Mouse (Mus musculus): Measurements from ENCODE around the gene Nadk. TPM values are rescaled to one million over a fixed set of nuclear protein-coding genes. Genes with fewer than 3 reads are reported as not detected.
A peak's percentile ranks its signal among the peaks of the same experiment; 100 is the strongest.
"Not testable (repeated sequence)": the region's sequence is repeated elsewhere in the genome, so short reads cannot be mapped to it uniquely, and the experiment has no call there.

Gene Nadk
- total RNA-seq, 2 experiments from 2014 or later = 71.3 to 78.5 TPM

DNA sequence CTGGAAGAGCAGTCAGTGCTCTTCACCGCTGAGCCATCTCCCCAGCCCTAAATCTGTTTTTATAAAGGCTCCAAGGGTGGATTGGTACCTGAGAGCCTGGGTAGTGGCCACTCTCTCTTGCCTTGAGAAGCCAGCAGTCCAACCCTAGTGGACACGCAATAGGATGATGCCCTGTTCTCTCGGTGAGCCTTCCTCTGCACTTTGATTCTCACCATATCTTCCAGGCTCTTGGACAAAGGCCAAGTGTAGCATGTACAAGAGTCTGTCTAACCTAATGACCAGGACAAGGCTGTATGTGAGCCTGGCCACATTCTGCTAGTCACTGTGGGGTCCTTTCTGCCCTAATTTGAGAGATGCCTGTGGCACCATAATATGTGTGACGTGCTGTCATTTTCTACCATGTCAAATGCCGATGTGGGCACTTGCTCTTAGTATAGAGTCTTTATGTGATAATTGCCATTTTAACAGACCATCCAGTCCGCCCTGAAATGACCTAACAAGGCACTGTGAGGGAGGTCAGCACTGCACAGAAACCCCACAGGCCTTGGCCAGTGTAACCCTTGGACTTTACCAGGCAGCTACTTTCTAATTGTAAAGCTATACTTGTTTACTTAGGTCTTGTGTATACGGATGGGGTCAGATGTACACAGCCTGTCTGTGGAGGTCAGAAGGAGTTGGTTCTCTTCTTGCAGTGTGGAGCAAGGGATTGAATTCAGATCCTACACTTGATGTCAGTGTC is 6.6 kb downstream of the Nadk start:
- no peak for ATAC-seq (replicated peaks; ENCODE audit: poor library complexity)

DNA sequence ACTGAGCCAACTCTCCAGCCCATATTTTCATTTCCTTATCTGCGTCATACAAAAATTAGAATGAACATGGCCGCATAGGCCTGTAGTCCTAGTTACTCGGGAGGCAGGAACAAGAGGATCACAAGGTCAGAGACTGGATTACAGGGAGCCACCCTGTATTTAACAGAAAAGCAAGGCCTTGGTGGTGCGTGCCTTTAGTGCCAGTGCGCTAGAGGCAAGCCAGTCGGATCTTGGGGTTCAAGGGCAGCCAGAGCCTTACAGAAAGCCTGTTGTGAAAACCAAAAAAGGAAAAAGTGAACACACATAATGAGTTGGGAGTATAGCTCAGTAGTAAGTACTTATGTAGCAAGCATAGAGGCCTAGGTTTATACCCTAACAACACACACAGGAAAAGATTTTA is 7.6 kb downstream of the Nadk start:
- no peak for ATAC-seq (replicated peaks; ENCODE audit: poor library complexity)

DNA sequence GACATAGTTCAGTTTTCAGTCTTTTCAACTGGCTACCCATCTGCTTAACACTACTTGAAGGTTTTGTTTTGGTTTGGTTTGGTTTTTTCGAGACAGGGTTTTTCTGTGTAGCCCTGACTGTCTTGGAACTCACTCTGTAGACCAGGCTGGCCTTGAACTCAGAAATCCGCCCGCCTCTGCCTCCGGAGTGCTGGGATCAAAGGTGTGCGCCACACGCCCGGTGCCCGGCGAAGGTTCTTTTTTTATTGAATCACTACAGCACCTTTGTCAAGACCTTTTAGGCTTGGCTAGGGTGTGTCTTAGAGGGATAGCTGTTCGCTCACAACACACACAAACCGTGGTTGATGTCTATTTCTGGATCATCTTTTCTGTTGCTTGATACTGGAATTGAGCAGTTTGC is 8.1 kb downstream of the Nadk start:
- ATAC-seq (replicated peaks; ENCODE audit: poor library complexity) = not testable (repeated sequence)

DNA sequence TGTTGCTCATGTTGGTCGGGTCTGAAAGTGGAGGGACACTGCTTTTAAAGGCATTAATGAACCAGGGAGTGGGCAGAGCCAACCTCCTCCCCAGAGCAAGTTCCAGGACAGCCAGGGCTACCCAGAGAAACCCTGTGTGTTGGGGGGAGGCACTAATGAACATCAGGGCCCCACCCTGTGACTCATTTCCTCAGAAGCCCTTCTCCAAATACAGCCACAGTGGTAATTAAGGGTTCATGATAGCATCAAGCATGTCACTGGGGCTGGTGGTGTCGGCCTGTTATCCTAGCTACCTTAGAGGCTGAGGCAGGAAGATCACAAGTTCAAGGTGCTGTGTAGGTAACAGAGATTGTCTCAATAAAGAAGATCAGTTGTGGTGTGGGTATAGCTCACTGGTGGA is 9.3 kb downstream of the Nadk start:
- 0 out of 2 replicates have a peak, but pooled peaks have one; percentile 29 for ATAC-seq (replicated peaks; ENCODE audit: poor library complexity)

DNA sequence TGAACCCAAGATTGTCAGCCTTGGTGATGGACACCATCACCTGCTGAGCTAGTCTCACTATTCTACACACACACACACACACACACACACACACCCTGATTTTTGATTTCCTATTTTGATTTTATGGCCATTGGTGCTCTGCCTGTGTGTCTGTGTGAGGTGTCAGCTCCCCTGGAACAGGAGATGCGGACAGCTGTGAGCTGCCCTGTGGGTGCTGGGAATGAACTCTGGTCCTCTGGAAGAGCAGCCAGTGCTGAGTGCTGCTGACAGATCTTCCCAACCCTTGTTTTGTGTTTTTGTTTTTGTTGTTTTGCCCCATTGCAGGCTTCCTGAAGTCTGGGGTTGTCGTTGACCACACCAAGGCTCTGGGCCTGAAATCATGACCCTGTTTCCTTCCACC is 11.0 kb downstream of the Nadk start:
- ATAC-seq (replicated peaks; ENCODE audit: poor library complexity) = no peak

DNA sequence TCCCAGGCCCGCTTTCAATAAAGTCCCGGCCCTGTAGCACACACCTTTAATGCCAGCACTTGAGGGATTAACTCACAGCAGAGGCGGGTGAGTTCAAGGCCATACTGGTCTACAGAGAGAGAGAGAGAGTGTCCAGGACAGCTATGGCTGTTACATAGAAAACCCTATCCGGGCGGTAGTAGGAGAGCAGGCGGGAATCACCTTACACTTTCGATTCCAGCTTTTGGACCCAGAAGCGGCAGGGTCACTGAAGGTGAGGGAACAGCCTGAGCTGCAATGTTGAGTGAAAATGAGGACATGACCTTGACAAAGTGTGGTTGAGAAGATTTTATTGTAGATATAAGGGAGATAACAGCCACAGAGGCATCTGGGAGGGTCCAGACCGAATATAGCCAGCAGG is 11.7 kb downstream of the Nadk start:
- no peak for ATAC-seq (replicated peaks; ENCODE audit: poor library complexity)

DNA sequence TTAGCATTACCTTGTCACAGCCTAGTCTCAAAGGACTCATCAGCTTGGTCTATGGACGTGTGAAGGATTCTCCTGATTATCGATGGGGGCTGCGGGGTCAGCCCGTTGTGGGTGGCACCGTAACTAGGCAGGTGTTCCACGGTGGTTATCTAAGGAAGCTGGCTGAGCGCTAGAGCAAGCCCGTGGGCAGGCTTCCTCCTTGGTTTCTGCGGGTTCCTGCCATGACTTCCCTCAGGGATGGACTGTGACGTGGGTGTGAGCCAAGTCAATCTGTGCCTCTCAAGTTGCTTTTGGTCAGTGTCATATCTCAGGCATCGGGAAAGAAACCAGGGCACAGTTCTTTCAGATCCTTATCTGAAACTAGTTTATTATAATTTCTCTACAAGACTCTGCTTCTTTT is 12.8 kb downstream of the Nadk start:
- peak; percentile 82 for ATAC-seq (replicated peaks; ENCODE audit: poor library complexity)

DNA sequence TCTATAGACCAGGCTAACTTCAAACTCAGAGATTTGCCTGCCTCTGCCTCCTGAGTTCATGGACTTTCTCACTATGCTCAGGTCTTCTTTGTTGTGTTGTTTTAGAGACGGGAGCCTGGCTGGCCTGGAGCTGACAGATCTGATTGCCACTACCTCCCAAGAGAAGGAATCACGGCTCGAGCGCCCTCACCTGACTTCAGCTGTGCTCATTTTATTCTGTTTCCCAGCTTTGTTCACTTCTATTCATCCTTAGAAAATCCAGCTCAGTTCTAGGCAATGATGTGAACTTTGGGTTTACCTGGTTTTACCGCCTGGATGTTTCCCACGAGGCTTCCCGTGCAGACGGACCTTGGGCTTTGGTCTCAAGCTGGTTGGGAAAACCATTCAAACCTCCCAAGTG is 13.3 kb downstream of the Nadk start:
- no peak for ATAC-seq (replicated peaks; ENCODE audit: poor library complexity)

DNA sequence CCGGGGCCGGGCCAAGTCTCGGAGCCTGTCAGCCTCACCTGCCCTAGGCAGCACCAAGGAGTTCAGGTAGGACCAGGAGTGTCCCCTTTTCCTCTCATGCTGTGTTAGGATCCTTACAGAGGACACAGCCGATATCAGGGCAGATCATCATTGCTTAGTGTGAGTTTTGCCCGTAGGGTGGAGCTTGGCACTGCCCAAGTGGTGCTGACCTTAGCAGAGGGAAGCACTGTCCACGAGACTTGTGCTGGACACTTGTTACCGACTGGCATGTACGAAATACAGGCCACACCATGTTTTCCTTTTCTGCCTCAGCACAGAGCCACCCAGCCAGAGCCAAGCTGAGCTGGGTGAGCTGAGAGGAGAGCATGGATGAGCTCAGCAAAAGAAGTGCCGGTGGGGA is 15.0 kb downstream of the Nadk start:
- no peak for ATAC-seq (replicated peaks; ENCODE audit: poor library complexity)

DNA sequence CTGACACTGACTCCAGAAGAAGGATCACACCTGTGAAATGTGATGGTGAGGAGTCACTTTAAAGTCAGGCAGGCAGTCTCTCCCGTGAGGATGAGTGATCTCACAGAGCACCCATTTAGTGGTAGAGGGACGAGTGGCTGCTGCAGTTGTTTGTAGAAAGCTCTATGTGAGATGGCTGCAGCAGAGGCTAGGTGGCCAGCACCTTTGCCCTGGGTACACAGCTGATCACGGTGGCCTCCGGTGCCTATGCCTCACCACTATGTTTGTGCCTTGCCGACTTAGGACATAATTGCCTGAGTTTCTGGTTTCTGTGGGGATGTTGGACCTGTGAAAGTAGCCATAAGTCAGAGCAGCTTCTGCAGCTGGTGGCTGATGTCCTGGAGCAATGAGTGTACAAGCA is 15.6 kb downstream of the Nadk start:
- no peak for ATAC-seq (replicated peaks; ENCODE audit: poor library complexity)

DNA sequence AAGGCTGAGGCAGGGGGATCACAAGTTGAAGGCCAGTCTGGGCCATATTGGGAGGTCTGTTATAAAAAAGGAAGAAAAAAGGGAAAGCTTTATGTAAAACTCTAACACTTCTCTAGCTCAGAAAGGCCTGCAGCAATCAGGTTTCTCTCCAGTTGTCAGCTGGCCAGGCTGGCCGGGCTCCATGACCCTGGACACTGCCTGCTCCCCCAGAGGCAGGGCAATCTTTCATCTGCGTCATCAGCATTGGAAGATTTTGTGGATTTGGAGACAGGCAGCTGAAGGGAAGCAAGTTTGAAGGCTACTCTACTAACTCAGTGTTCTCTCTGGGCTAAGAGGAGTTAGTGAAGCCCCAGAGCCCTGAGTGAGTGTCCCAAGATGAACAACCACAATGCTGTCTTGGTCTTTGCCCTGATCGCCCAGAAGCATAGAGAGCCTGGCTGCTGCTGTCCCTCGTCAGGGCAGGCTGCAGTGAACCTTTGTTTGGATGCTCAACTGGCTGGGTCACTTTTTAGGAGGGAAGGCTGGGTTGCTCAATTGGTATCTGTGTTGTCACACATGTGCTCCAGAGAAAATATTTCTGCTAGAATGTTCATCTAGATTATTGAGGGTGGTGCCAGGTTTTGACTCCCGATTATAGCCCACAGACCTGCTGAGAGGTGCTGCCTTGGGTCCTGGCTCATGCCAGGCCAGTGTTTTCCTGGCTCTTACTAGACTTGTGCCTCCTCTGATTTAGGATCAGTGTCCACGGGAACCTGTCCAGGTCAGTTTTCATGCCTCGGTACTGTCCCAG is 16.4 kb downstream of the Nadk start:
- no peak for ATAC-seq (replicated peaks; ENCODE audit: poor library complexity)

DNA sequence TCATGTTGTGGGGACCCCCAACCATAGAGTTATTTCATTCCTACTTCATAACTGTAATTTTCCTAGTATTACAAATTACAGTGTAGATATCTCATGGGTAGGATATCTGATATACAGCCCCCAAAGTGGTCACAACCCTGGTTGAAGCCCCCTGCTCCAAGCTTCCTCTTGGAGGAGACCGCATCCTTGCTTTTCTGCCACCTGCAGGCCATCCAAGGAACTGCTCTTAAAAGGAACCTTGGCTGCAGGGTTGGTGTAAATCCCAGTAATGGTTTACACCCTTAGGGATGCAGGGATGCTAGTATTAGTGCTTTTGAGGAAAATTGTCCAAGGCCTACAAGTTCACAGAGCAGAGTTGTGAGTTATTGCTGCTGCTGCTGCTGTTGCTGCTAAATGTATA is 18.2 kb downstream of the Nadk start:
- ATAC-seq (replicated peaks; ENCODE audit: poor library complexity) = peak; percentile 77

DNA sequence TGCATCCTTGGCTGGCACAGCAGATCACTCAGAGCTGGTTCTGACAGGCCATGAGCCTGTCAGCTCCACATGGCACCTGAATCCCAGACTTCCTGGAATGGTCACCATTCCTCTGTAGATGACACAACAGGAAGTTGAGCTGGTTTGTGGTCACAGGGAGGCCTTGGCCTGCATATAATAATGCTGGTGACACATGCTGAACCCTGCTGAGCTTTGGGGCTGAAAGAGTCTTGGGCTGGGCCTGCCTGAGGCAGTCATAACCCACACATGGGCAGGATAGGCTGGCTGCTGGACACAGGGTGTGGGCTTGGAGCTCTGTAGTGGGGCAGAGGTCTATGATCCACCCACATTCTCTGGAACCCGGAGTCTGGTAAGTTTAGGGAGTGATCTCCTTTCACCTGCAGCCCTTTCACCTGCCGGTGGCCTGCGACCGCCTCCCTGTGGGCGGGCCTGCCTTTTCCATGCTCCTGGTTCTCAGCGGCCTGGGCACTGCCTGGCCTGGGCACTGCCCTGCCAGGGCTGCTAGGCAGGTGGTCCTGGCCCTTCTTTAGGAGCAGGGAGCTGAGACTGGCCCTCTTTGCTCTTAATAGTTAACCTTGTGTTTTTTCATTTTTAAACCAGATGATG is 20.2 kb downstream of the Nadk start:
- ATAC-seq (replicated peaks; ENCODE audit: poor library complexity) = peak; percentile 81

DNA sequence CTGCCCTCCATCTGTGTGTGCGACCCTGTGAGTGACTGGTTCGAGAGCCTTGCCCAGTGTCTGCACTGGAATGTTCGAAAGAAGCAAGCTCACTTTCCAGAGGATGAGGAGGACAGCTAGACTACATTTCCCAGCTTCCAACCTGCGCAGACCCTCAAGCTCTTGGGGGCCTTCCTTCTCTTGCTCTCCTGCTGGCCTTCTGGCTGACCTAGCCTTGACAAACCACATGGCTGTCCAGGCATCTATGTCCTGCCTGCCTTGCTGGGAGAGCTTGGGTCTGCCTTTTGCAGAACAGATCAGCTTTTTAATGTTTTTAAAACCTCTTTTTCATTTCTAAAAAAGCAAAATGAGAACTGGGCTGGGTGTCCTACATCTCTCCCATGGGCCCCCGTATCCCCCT is 27.2 kb downstream of the Nadk start:
- no peak for ATAC-seq (replicated peaks; ENCODE audit: poor library complexity)

DNA sequence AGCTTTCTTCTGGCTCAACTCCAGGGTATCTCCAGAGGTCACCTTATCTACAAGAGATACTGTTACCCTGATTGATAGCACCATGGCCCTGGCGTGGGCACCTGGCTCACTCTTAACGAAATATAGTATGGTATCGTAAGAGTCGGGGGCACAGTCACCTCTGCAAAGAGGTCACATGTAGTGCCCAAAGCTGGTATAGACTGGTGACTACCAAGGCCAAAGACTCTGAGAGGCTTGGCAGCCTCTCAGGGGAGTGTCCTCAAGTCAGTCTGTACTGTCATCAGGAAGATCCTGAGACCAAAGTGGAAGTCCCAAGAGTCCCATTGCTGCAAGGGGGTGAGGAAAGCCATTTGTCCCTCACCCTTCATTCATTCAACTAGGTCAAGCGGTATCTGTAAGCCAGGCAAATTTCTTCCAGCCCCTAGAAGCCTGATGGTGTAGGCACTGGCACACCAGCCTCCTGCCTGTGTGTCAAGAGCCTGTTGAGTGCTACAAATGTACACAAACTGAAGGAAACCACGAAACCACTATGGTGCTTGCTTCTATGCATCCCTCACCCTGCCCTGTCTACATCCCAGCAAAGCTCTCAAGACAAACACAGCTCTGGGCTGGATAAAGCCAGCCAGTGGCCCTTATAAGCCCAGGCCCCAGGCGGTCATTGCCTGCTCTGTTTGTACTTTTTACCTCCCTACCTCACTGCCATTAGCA is 29.0 kb downstream of the Nadk start:
- ATAC-seq (replicated peaks; ENCODE audit: poor library complexity) = no peak

DNA sequence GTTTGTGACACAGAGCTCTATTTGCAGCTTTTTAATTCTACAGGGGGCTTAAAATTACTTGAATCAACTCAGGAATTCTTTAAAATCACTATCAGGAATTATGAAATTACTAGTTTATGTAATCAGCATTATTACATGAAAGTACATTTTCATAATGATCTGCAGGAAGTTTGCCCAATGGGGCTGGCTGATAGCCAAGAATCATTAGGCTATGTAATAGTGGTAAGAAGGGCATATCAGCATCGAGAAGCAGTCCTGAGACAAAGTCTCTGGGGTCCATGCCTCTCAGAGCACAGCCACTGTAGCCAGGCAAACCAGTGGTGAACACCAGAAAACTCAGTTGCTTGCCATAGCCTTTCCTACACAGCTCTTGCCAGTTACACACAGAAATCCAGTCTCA is 31.6 kb downstream of the Nadk start:
- no peak for ATAC-seq (replicated peaks; ENCODE audit: poor library complexity)

DNA sequence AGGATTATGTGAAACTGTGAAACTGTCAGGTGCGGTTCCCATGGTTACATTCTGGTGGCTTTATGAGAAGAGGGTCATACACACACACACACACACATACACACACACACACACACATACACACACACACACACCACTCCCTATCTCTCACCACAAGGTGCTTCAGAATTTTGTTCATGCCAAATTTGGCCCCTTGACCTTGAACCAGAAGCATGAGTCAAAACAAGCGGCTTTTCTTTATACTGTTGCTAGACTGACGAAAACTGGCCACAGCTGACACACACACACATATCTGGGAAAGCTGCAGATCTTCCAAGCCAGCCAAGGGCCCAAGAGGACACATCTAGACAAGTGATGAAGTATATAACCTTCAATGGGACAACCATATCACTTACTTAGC is 33.6 kb downstream of the Nadk start:
- no peak for ATAC-seq (replicated peaks; ENCODE audit: poor library complexity)

DNA sequence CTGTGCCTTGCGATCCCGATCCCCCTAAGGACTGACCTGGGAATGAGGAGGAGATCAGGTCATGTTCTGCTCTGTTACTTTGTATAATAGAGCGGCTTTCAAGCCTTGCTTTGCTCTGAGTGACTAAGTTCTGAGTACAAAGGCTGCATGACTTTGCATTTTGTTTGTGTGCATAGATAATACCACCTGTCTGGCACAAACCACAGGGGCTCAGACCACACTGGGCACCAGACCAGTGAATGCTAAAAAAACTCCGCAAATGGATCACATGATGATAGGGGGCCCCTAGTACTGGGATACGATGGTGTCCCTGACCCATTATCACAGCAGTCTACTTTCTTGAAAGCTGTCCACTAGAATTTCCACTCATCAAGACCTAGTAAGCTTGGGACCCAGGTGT is 34.4 kb downstream of the Nadk start:
- peak; percentile 56 for ATAC-seq (replicated peaks; ENCODE audit: poor library complexity)

DNA sequence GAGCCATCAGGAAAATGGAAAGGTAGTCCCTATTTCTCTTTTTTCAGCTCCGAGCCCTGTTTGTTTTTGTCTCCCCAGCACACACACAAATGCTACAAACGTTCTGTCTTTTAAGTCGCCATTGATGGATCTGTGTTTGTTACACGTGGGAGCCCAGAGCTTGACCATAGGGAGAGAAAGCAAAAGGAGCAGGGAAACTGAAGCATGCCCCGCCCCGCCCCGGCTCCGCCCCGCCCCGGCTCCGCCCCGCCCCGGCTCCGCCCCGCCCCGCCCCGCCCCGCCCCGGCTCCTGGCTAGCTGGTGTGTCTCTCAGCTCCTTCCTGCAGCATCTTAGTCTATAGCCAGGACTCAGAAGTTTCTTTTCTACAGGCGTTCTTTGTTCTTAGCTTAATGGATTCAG is 36.4 kb downstream of the Nadk start:
- no peak for ATAC-seq (replicated peaks; ENCODE audit: poor library complexity)

DNA sequence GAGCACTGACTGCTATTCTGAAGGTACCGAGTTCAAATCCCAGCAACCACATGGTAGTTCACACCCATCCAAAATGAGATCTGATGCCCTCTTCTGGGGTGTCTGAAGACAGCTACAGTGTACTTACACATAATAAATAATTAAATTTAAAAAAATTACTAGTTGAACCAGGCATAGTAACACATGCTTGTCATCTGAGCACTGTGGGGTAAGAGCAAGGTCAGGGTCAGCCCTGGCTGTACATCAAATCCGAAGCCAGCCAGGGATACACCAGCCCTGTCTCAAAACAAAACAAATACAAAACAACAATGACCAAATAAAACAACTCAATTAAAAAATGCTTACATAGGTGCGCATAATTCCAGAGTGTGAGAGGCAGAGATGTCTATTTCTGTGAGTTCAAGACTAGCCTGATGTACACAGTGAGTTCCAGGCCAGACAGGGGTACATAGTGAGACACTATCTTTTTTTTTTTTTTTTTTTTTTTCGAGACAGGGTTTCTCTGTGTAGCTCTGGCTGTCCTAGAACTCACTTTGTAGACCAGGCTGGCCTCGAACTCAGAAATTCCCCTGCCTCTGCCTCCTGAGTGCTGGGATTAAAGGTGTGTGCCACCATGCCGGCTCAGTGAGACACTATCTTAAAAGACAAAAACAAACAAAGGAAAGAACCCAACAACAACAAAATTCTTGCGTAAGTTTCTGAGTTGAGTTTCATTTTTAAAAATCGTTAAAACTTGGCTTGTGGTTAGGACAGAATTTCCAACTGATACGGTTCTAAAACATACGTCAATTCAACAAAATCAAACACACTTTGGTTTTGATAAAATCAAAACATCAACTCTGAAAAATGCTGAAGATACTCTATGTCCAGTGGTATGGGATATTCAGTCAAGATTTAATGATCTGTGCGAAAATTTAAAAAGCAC is 38.0 kb downstream of the Nadk start:
- no peak for ATAC-seq (replicated peaks; ENCODE audit: poor library complexity)

Measured in megakaryocyte progenitor cell, adult 5-6 weeks (primary cell).